1 mouse cellular context compared by ENCODE assay signal in the genomic region with DNA sequence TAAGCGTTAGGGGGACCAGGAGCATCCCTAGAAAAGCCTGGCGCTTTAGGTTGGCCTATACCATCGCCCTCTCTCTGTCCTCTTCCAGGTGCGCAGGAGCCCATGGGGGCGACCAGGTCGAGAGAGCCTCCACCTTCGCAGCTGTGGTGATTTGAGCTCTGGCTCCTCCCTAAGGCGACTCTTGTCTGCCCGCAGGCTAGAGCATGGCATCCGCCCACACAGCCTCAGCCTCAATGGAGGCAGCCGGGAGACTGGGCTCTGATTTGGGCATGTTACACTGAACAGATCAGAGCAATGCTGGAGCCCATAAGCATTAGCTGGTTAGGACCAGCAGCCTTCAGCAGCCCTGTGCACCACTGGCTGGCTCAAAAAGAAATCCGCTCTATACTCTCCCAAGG.
TF ChIP-seq lines count a peak whose summit lies in the region.

No protein-coding gene starts in this region.

TF ChIP-seq in MEL, 35 proteins besides CTCF, POLR2A, EP300 and RAD21:
- no peak for TF ChIP-seq ZC3H11A (IDR thresholded peaks at IDR 0.05; ENCODE audit: low read depth, low read length)
- TF ChIP-seq MYB (IDR thresholded peaks at IDR 0.05; ENCODE audit: low read depth, low read length), result no peak
